Mouse (Mus musculus) T-helper 17 cell (primary cell): ENCODE results near the gene Bcat2.

Source experiments
- in situ Hi-C, 2 experiments: fragments of 300-600 bp; cut with MboI, MseI; formaldehyde crosslinking; loops; 1 replicate in 1 of 2; 2 replicates in 1 of 2; pipeline ENCODE4 v1.15.1; 2025; ENCODE audit warnings: high pct_unique_total_duplicates in 2 of 2

The Bcat2 gene

GRCm38 (mm10) chr7:45549641-45550436, 20.1 kb upstream of the Bcat2 start:
- in situ Hi-C loops, result no loop called here

- in situ Hi-C loops, result no loop called here
Observed at GRCm38 (mm10) chr7:45550821-45551511, 19.0 kb upstream of the Bcat2 start.

DNA sequence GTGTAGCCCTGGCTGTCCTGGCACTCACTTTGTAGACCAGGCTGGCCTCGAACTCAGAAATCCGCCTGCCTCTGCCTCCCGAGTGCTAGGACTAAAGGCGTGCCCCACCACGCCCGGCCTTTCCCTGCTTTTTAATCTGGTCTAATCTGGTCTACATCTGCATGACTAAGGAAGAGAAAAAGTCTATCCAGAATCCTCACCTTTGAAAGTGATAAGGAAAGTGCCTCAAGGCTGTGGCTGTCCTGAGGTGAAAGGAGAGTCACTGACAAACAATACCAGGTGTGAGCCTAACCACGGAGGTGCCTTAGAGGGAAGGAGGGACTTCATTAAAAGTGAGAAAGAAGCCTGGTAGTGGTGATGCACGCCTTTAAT, 18.5 kb upstream of the Bcat2 start:
- in situ Hi-C loops, result no loop called here

- in situ Hi-C loops, result no loop called here
Observed at GRCm38 (mm10) chr7:45553519-45553918, 16.4 kb upstream of the Bcat2 start.

GRCm38 (mm10) chr7:45553990-45554389, 16.0 kb upstream of the Bcat2 start:
- in situ Hi-C loops, result no loop called here

DNA sequence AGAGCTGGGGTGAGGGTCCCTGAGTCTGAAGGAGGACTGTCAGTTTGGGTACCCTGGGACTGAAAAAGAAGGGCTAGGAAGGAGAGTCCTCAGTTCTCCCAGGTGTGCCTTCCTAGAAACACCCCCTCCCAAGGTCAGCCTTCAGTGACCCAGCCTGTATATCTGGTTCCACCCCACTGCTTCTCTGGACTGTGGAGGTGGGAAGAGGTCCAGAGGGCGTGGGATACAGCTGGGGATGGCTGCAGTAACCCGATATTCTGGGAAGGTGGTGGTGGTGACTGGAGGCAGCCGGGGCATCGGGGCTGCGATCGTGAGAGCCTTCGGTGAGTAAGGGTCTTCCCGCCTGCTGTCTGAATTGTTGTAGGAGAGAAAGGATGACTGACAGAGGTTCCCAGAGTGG, 15.2 kb upstream of the Bcat2 start, which contains the start of gene Hsd17b14:
TSS of gene Hsd17b14 (plus strand) at position 150 of the 400 bp plus-strand sequence.
- in situ Hi-C loops, result no loop called here

DNA sequence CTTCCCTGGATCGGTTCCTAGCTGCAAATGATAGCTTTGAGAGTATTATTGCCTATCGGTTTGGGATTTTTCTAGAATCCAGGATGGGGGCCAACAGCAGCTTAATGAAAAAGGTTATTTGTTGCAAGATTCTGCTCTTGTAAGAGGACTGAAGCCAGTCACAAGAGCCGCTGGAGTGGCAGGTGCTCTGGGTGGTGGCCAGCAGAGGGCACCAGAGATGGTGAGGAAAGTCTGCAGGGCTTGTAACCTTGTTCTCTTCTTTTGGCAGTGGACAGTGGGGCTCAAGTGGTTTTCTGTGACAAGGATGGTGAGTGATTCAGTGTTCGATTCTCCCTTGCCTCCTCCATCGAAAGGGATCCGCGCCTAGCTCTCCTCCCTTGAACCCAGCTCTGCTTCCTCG, 14.2 kb upstream of the Bcat2 start:
- in situ Hi-C loops, result no loop called here

- in situ Hi-C loops, result no loop called here
Observed at GRCm38 (mm10) chr7:45558907-45559306, 11.0 kb upstream of the Bcat2 start.

DNA sequence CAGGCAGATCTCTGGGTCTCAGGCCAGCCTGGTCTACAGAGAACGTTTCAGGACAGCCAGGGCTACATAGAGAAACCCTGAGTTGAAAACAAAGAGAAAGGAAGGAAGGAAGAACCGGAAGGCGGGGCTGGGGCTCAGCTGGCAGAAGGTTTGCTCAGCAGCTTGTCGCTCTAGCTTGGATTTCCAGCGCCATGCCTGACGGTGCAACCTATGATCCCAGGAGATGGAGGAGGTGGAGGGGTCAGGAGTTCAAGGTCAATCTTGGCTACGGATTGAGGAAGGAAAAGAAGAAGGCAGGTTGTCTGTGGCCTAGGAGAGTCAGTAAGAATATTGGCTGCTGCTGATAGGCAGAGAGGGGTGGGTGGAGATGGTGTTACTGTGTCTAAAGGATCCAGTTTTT, 9.7 kb upstream of the Bcat2 start:
- in situ Hi-C loops, result loop anchor here (5.0 kb wide), 1 partner anchor 83 kb away; no protein-coding TSS in a partner anchor

DNA sequence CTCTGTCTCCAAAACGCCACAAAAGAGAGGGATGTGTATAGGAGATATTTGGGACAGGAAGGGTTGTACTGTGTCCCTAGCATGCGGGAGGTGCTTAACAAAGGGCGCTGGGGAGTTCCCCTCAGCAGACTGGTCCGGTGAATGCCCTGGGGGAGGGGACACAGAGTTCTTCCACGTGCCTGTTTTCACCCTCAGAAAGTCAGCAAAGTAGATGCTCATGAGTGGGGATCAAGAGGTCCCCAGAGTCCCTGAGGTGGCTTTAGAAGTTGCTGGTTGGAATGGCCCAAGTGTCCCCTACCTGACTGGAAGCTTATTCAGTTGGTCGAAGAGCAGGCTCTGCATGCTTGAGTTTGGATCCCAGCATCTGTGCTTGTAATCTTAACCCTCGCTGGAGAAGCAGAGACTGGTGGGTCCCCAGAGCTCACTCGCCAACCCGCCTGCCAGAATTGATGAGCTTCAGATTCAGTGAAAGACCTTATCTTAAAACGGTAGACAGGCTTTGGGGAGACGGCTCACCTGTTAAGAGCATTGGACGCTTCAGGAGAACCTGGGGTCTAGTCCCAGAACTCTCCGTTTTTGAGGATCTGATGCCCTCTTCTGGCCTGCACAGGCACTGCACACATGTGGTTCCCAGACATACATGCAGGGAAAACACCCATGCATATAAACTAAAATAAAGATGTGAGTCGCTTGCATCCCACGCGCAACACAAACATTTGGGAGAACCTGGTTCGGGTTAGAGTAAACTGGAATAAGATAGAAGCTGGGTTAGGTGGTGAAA, 8.9 kb upstream of the Bcat2 start:
- in situ Hi-C loops, result loop anchor here (5.0 kb wide), 1 partner anchor 84 kb away; no protein-coding TSS in a partner anchor

- in situ Hi-C loops, result loop anchor here (5.0 kb wide), 1 partner anchor 85 kb away; no protein-coding TSS in a partner anchor
Observed at GRCm38 (mm10) chr7:45561624-45562520, 8.1 kb upstream of the Bcat2 start.

GRCm38 (mm10) chr7:45564811-45565210, 5.1 kb upstream of the Bcat2 start:
- in situ Hi-C loops, result loop anchor here (5.0 kb wide), 1 partner anchor 88 kb away; no protein-coding TSS in a partner anchor

DNA sequence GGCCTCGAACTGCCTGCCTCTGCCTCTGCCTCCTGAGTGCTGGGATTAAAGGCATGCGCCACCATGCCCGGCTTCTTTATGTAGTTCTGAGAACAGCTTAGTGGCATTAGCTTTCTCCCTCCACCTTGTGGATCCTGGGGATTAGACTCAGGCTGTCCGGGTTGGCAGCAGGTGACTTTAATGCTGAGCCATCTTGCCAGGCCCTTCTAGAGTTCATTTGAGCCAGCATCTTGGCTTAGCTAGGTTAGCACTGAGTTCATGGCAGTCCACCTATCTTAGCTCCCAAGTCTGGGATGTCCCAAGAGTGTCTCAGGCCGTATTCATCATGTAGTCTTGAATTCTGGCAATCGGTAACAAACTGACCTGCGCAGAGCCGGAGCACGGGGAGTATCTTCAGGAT, 4.5 kb upstream of the Bcat2 start:
- in situ Hi-C loops, result no loop called here

GRCm38 (mm10) chr7:45567112-45567779, 2.7 kb upstream of the Bcat2 start:
- in situ Hi-C loops, result no loop called here

- in situ Hi-C loops, result no loop called here
Observed at GRCm38 (mm10) chr7:45567780-45568516, 2.0 kb upstream of the Bcat2 start.

DNA sequence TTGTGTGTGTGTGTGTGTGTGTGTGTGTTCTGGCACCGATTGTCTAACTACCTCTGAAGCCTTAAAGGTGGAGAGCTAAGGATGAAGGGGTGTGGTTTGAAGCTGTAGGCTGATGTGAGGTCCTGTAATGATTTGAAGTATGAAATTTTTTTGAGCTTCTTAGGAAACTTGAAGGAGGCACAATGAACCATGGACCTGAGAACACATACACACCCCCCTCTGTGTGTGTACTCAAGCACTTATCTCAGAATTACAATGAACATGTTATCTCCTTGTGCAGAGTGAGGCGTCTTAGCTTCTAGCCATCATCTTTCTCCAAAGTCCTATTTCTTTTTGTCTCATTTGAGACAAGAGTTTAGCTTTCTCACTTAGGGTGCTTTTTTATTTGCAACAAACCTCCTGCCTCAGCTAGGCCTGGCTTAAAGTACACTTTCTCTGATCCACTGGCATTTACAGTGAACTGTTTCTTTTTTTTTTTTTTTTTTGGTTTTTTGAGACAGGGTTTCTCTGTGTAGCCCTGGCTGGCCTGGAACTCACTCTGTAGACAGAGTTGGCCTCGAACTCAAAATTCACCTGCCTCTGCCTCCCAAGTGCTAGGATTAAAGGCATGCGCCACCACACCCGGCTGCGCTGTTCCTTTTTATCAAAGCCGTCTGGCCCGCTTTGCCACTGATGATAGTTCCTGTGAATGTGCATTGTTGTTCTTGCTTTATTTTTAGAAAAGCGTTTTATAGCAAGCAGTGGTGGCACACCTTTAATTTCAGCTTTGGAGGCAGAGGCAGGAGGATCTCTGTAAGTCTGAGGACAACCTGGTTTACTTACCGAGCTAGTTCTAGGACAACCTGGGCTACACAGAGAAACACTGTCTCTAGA, 1.1 kb upstream of the Bcat2 start:
- in situ Hi-C loops, result no loop called here

DNA sequence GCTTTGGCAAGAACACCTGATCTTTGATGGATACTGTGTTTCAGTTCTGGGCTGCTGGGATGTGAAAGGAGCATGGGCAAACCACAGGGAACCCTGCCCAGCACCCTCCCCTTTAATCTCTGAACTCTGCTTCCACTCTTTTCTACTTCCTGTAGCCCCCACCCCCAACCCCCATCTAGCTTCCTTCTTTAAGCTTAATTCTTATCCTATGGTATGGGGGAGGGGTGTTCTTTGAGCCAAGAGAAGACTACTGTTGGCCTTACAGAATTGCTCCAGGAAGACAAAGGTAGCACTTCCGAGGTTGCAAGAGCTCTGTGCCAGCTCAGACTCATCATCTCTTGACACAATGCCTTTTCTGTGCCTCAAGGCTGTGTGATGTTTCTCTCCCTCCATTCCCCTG, 2.0 kb downstream of the Bcat2 start:
- in situ Hi-C loops, result no loop called here

- in situ Hi-C loops, result no loop called here
Observed at GRCm38 (mm10) chr7:45573954-45574353, 4.0 kb downstream of the Bcat2 start.
